Mouse (Mus musculus) erythroid progenitor cell, adult 5-6 weeks (primary cell): ENCODE results near the gene Gm20388. TPM values are rescaled to one million over a fixed set of nuclear protein-coding genes. Genes with fewer than 3 reads are reported as not detected.

Experiments used
- ATAC-seq: replicated peaks from 2 replicates; pipeline ENCODE4 v1.8.0; 2016; ENCODE audit warnings: moderate number of reproducible peaks, mild to moderate bottlenecking, moderate TSS enrichment, inconsistent platforms; ENCODE audit not compliant: poor library complexity, low FRiP score, severe bottlenecking
- total RNA-seq, 2 experiments: library from RNA; stranded (forward) in 1 of 2; stranded (reverse) in 1 of 2; fragments of 150-400 nt in 1 of 2; fragments of 186-747, 209-891 nt in 1 of 2; gene quantifications; 2 replicates each; pipeline versions ENCODE4 v1.2.3 to v1.2.4; 2015 to 2017; ENCODE audit warnings: low replicate concordance in 2 of 2

Gm20388 gene
- total RNA-seq, 2 experiments from 2014 or later: 4.2 TPM; not detected in 1

- no peak for ATAC-seq
Observed at GRCm38 (mm10) chr8:120004705-120005381, 94.2 kb downstream of the Gm20388 start.

GRCm38 (mm10) chr8:120006645-120007160 lies 96.1 kb downstream of the Gm20388 start:
- ATAC-seq: no peak

- no peak for ATAC-seq
Observed at GRCm38 (mm10) chr8:120007178-120007577, 96.5 kb downstream of the Gm20388 start.

GRCm38 (mm10) chr8:120009284-120009683 lies 98.6 kb downstream of the Gm20388 start:
- no peak for ATAC-seq

GRCm38 (mm10) chr8:120012491-120012890 lies 101.8 kb downstream of the Gm20388 start:
- no peak for ATAC-seq

- no peak for ATAC-seq
Observed at GRCm38 (mm10) chr8:120012927-120013326, 102.3 kb downstream of the Gm20388 start.

- no peak for ATAC-seq
Observed at GRCm38 (mm10) chr8:120014267-120015023, 103.8 kb downstream of the Gm20388 start.

- no peak for ATAC-seq
Observed at GRCm38 (mm10) chr8:120015916-120016315, 105.3 kb downstream of the Gm20388 start.

GRCm38 (mm10) chr8:120016424-120016823 lies 105.8 kb downstream of the Gm20388 start:
- no peak for ATAC-seq

- no peak for ATAC-seq
Observed at GRCm38 (mm10) chr8:120017349-120017748, 106.7 kb downstream of the Gm20388 start.

- no peak for ATAC-seq
Observed at GRCm38 (mm10) chr8:120017786-120018185, 107.1 kb downstream of the Gm20388 start.

- ATAC-seq: no peak
Observed at GRCm38 (mm10) chr8:120018379-120018778, 107.7 kb downstream of the Gm20388 start.

GRCm38 (mm10) chr8:120019297-120019696 lies 108.7 kb downstream of the Gm20388 start:
- no peak for ATAC-seq

GRCm38 (mm10) chr8:120020298-120020697 lies 109.7 kb downstream of the Gm20388 start:
- no peak for ATAC-seq

GRCm38 (mm10) chr8:120026199-120026598 lies 115.6 kb downstream of the Gm20388 start:
- no peak for ATAC-seq

GRCm38 (mm10) chr8:120026991-120027390 lies 116.3 kb downstream of the Gm20388 start:
- ATAC-seq: no peak

- no peak for ATAC-seq
Observed at GRCm38 (mm10) chr8:120030447-120030846, 119.8 kb downstream of the Gm20388 start.

- ATAC-seq: no peak
Observed at GRCm38 (mm10) chr8:120032549-120033208, 122.0 kb downstream of the Gm20388 start.

- ATAC-seq: no peak
Observed at GRCm38 (mm10) chr8:120034471-120034870, 123.8 kb downstream of the Gm20388 start.

GRCm38 (mm10) chr8:120036111-120036510 lies 125.5 kb downstream of the Gm20388 start:
- no peak for ATAC-seq

- ATAC-seq: no peak
Observed at GRCm38 (mm10) chr8:120036578-120036977, 125.9 kb downstream of the Gm20388 start.
